Mouse (Mus musculus): ENCODE data around the gene Aig1. TPM values are rescaled to one million over a fixed set of nuclear protein-coding genes. Genes with fewer than 3 reads are reported as not detected.

The Aig1 gene
- polyA plus RNA-seq, 1 experiment = 12.0 TPM

- no peak for TF ChIP-seq POLR2A (IDR thresholded peaks at IDR 0.05; ENCODE audit: insufficient read depth, low read length)
- TF ChIP-seq CTCF (IDR thresholded peaks at IDR 0.05; ENCODE audit: low read depth, low read length) = no peak
- no peak for TF ChIP-seq EP300 (IDR thresholded peaks at IDR 0.05; ENCODE audit: insufficient read depth, low read depth, low read length)
- Histone ChIP-seq H3K27ac (ENCODE audit: insufficient read depth, low read length) (no peak overlapping the region), H3K4me3 (ENCODE audit: low read depth, low read length) (no peak overlapping the region), H3K27me3 (ENCODE audit: control insufficient read depth, insufficient read depth, low read length, poor library complexity, severe bottlenecking) (no peaks in the 10 kb centered on the region), H3K4me1 (ENCODE audit: control insufficient read depth, insufficient read depth, low read length) (no peaks in the 10 kb centered on the region), H3K36me3 (ENCODE audit: control insufficient read depth, insufficient read depth, low read length, poor library complexity, severe bottlenecking) (no peaks in the 10 kb centered on the region), H3K9ac (ENCODE audit: low read depth, poor library complexity, severe bottlenecking) (no peak overlapping the region), H3K9me3 (replicated peaks; ENCODE audit: control insufficient read depth, insufficient read depth, low read length, poor library complexity, severe bottlenecking) (no peaks in the 10 kb centered on the region)
Observed at GRCm38 (mm10) chr10:13713711-13714110, 155.1 kb downstream of the Aig1 start.

GRCm38 (mm10) chr10:13713116-13713515 lies 155.7 kb downstream of the Aig1 start:
- H3K4me3 ChIP-seq (ENCODE audit: low read depth, low read length) = no peak overlapping the region
- no peak for TF ChIP-seq CTCF (IDR thresholded peaks at IDR 0.05; ENCODE audit: low read depth, low read length)
- no peak for TF ChIP-seq POLR2A (IDR thresholded peaks at IDR 0.05; ENCODE audit: insufficient read depth, low read length)
- TF ChIP-seq EP300 (IDR thresholded peaks at IDR 0.05; ENCODE audit: insufficient read depth, low read depth, low read length) = no peak
- no peaks in the 10 kb centered on the region for H3K36me3 ChIP-seq (ENCODE audit: control insufficient read depth, insufficient read depth, low read length, poor library complexity, severe bottlenecking)
- no peaks in the 10 kb centered on the region for H3K27me3 ChIP-seq (ENCODE audit: control insufficient read depth, insufficient read depth, low read length, poor library complexity, severe bottlenecking)
- H3K9ac ChIP-seq (ENCODE audit: low read depth, poor library complexity, severe bottlenecking) = no peak overlapping the region
- H3K9me3 ChIP-seq (replicated peaks; ENCODE audit: control insufficient read depth, insufficient read depth, low read length, poor library complexity, severe bottlenecking) = no peaks in the 10 kb centered on the region
- H3K4me1 ChIP-seq (ENCODE audit: control insufficient read depth, insufficient read depth, low read length) = no peaks in the 10 kb centered on the region
- no peak overlapping the region for H3K27ac ChIP-seq (ENCODE audit: insufficient read depth, low read length)

GRCm38 (mm10) chr10:13711281-13711829 lies 157.4 kb downstream of the Aig1 start:
- no peaks in the 10 kb centered on the region for H3K36me3 ChIP-seq (ENCODE audit: control insufficient read depth, insufficient read depth, low read length, poor library complexity, severe bottlenecking)
- H3K27ac ChIP-seq (ENCODE audit: insufficient read depth, low read length) = no peak overlapping the region
- H3K9ac ChIP-seq (ENCODE audit: low read depth, poor library complexity, severe bottlenecking) = no peak overlapping the region
- no peak overlapping the region for H3K4me3 ChIP-seq (ENCODE audit: low read depth, low read length)
- TF ChIP-seq EP300 (IDR thresholded peaks at IDR 0.05; ENCODE audit: insufficient read depth, low read depth, low read length) (no peak), POLR2A (IDR thresholded peaks at IDR 0.05; ENCODE audit: insufficient read depth, low read length) (no peak), CTCF (IDR thresholded peaks at IDR 0.05; ENCODE audit: low read depth, low read length) (no peak)
- H3K4me1 ChIP-seq (ENCODE audit: control insufficient read depth, insufficient read depth, low read length) = no peaks in the 10 kb centered on the region
- no peaks in the 10 kb centered on the region for H3K27me3 ChIP-seq (ENCODE audit: control insufficient read depth, insufficient read depth, low read length, poor library complexity, severe bottlenecking)
- H3K9me3 ChIP-seq (replicated peaks; ENCODE audit: control insufficient read depth, insufficient read depth, low read length, poor library complexity, severe bottlenecking) = no peaks in the 10 kb centered on the region

GRCm38 (mm10) chr10:13705771-13706170 lies 163.0 kb downstream of the Aig1 start:
- no peaks in the 10 kb centered on the region for H3K27me3 ChIP-seq (ENCODE audit: control insufficient read depth, insufficient read depth, low read length, poor library complexity, severe bottlenecking)
- H3K9ac ChIP-seq (ENCODE audit: low read depth, poor library complexity, severe bottlenecking) = no peak overlapping the region
- TF ChIP-seq CTCF (IDR thresholded peaks at IDR 0.05; ENCODE audit: low read depth, low read length) = no peak
- no peak for TF ChIP-seq EP300 (IDR thresholded peaks at IDR 0.05; ENCODE audit: insufficient read depth, low read depth, low read length)
- TF ChIP-seq POLR2A (IDR thresholded peaks at IDR 0.05; ENCODE audit: insufficient read depth, low read length) = no peak
- H3K4me1 ChIP-seq (ENCODE audit: control insufficient read depth, insufficient read depth, low read length) = no peaks in the 10 kb centered on the region
- no peaks in the 10 kb centered on the region for H3K36me3 ChIP-seq (ENCODE audit: control insufficient read depth, insufficient read depth, low read length, poor library complexity, severe bottlenecking)
- no peak overlapping the region for H3K4me3 ChIP-seq (ENCODE audit: low read depth, low read length)
- no peak overlapping the region for H3K27ac ChIP-seq (ENCODE audit: insufficient read depth, low read length)
- no peaks in the 10 kb centered on the region for H3K9me3 ChIP-seq (replicated peaks; ENCODE audit: control insufficient read depth, insufficient read depth, low read length, poor library complexity, severe bottlenecking)

- Histone ChIP-seq H3K4me1 (ENCODE audit: control insufficient read depth, insufficient read depth, low read length) (no peaks in the 10 kb centered on the region), H3K9me3 (replicated peaks; ENCODE audit: control insufficient read depth, insufficient read depth, low read length, poor library complexity, severe bottlenecking) (no peaks in the 10 kb centered on the region), H3K27me3 (ENCODE audit: control insufficient read depth, insufficient read depth, low read length, poor library complexity, severe bottlenecking) (no peaks in the 10 kb centered on the region), H3K9ac (ENCODE audit: low read depth, poor library complexity, severe bottlenecking) (no peak overlapping the region), H3K27ac (ENCODE audit: insufficient read depth, low read length) (no peak overlapping the region), H3K36me3 (ENCODE audit: control insufficient read depth, insufficient read depth, low read length, poor library complexity, severe bottlenecking) (no peaks in the 10 kb centered on the region), H3K4me3 (ENCODE audit: low read depth, low read length) (no peak overlapping the region)
- TF ChIP-seq POLR2A (IDR thresholded peaks at IDR 0.05; ENCODE audit: insufficient read depth, low read length) (no peak), EP300 (IDR thresholded peaks at IDR 0.05; ENCODE audit: insufficient read depth, low read depth, low read length) (no peak), CTCF (IDR thresholded peaks at IDR 0.05; ENCODE audit: low read depth, low read length) (no peak)
Observed at GRCm38 (mm10) chr10:13702688-13703087, 166.1 kb downstream of the Aig1 start.

- Histone ChIP-seq H3K4me1 (ENCODE audit: control insufficient read depth, insufficient read depth, low read length) (no peaks in the 10 kb centered on the region), H3K9ac (ENCODE audit: low read depth, poor library complexity, severe bottlenecking) (no peak overlapping the region), H3K4me3 (ENCODE audit: low read depth, low read length) (no peak overlapping the region), H3K27ac (ENCODE audit: insufficient read depth, low read length) (no peak overlapping the region), H3K9me3 (replicated peaks; ENCODE audit: control insufficient read depth, insufficient read depth, low read length, poor library complexity, severe bottlenecking) (no peaks in the 10 kb centered on the region), H3K27me3 (ENCODE audit: control insufficient read depth, insufficient read depth, low read length, poor library complexity, severe bottlenecking) (no peaks in the 10 kb centered on the region), H3K36me3 (ENCODE audit: control insufficient read depth, insufficient read depth, low read length, poor library complexity, severe bottlenecking) (no peaks in the 10 kb centered on the region)
- TF ChIP-seq CTCF (IDR thresholded peaks at IDR 0.05; ENCODE audit: low read depth, low read length) (no peak), POLR2A (IDR thresholded peaks at IDR 0.05; ENCODE audit: insufficient read depth, low read length) (no peak), EP300 (IDR thresholded peaks at IDR 0.05; ENCODE audit: insufficient read depth, low read depth, low read length) (no peak)
Observed at GRCm38 (mm10) chr10:13702043-13702442, 166.7 kb downstream of the Aig1 start.
